Mouse (Mus musculus): ENCODE results near the gene Syvn1. TPM values are rescaled to one million over a fixed set of nuclear protein-coding genes. Genes with fewer than 3 reads are reported as not detected.
A peak's percentile ranks its signal among the peaks of the same experiment; 100 is the strongest.
"Not testable (repeated sequence)": the region's sequence is repeated elsewhere in the genome, so short reads cannot be mapped to it uniquely, and the experiment has no call there.

The Syvn1 gene
- polyA plus RNA-seq, 1 experiment from 2014 or later = 32.8 TPM

DNA sequence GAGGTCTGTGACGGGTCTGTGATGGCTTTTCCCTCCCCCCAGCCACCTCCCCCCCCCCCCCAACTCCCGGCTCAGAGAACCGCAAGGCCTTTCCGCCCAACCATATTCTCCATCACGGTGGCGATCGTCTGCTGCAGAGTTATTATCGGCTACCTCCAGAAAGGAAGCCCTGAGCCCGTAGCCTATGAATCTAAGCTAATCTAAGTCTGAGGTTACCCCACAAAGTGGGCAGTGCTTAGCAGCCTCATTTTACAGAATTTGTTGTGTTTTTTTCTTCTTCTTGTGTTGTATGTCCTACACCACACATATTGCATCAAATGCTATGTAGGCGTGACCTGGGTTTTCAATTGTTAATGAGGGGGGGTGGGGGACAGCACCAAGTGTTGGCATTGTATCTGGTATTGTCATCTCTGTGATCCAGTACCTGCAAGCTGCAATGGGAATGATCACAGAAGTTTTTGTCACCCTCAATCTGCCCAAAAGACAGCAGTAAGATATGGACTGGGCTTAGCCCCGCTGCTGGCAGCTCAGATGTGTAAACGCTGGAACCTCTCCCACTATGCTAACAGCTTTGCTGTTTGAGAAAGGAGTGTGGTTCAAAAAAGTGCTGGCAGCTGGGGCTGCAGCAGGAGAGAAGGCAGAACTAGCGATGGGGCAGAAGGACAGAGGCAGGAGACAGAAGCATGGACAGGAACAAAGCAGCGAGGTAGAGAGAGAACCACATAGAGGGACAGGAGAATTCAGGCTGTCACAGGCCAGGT lies 15.7 kb upstream of the Syvn1 start:
- H3K9ac ChIP-seq (ENCODE audit: low read depth, low read length) = no peak overlapping the region
- no peak overlapping the region for H3K4me3 ChIP-seq (ENCODE audit: low read length)
- H3K36me3 ChIP-seq (ENCODE audit: control insufficient read depth, insufficient read depth, low read length) = no peaks in the 10 kb centered on the region
- H3K9me3 ChIP-seq (ENCODE audit: control insufficient read depth, low read length) = no peaks in the 10 kb centered on the region
- H3K27me3 ChIP-seq (ENCODE audit: control insufficient read depth, insufficient read depth, low read length) = no peaks in the 10 kb centered on the region
- no peak overlapping the region for H3K4me2 ChIP-seq (replicated peaks; ENCODE audit: low read depth, low read length)
- H3K27ac ChIP-seq (ENCODE audit: low read depth, low read length) = no peak overlapping the region
- no peak for ATAC-seq (ENCODE audit: low FRiP score, low TSS enrichment)
- H3K4me1 ChIP-seq (ENCODE audit: control insufficient read depth, insufficient read depth, low read length) = no peaks in the 10 kb centered on the region
- WGBS = 76% methylated on average over 14 of the region's 14 CpGs

- no peak for ATAC-seq (ENCODE audit: low FRiP score, low TSS enrichment)
- Histone ChIP-seq H3K36me3 (ENCODE audit: control insufficient read depth, insufficient read depth, low read length) (no peaks in the 10 kb centered on the region), H3K9me3 (ENCODE audit: control insufficient read depth, low read length) (no peaks in the 10 kb centered on the region), H3K27ac (ENCODE audit: low read depth, low read length) (no peak overlapping the region), H3K4me1 (ENCODE audit: control insufficient read depth, insufficient read depth, low read length) (no peaks in the 10 kb centered on the region), H3K27me3 (ENCODE audit: control insufficient read depth, insufficient read depth, low read length) (no peaks in the 10 kb centered on the region), H3K9ac (ENCODE audit: low read depth, low read length) (no peak overlapping the region), H3K4me2 (replicated peaks; ENCODE audit: low read depth, low read length) (no peak overlapping the region), H3K4me3 (ENCODE audit: low read length) (no peak overlapping the region)
- 77% methylated on average over 9 of the region's 9 CpGs for WGBS
Observed at GRCm38 (mm10) chr19:6035966-6036585, 10.3 kb upstream of the Syvn1 start.

DNA sequence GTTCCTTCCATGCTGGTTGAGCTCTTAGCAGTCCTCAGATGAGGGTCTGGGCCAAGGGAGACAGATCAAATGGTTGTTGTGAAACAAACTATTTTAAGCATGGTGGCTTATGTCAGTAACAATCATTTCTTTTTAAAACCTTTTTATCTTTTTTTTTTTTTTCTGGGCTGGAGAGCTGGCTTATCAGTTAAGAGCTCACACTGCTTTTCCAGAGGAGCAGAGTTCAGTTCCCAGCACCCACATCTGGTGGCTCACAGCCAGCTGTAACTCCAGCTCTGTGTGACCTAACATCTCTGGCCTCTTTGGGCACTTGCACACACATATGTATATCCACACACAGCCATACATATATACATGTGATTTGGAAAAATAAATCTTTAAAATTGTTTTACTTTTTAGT lies 8.7 kb upstream of the Syvn1 start:
- Histone ChIP-seq H3K36me3 (ENCODE audit: control insufficient read depth, insufficient read depth, low read length) (no peaks in the 10 kb centered on the region), H3K9ac (ENCODE audit: low read depth, low read length) (no peak overlapping the region), H3K4me3 (ENCODE audit: low read length) (no peak overlapping the region), H3K4me1 (ENCODE audit: control insufficient read depth, insufficient read depth, low read length) (0 out of 2 replicates have a peak, but pooled peaks cover 3% of the 10 kb centered on the region), H3K9me3 (ENCODE audit: control insufficient read depth, low read length) (no peaks in the 10 kb centered on the region), H3K27ac (ENCODE audit: low read depth, low read length) (no peak overlapping the region), H3K27me3 (ENCODE audit: control insufficient read depth, insufficient read depth, low read length) (no peaks in the 10 kb centered on the region), H3K4me2 (replicated peaks; ENCODE audit: low read depth, low read length) (no peak overlapping the region)
- ATAC-seq (ENCODE audit: low FRiP score, low TSS enrichment) = no peak

DNA sequence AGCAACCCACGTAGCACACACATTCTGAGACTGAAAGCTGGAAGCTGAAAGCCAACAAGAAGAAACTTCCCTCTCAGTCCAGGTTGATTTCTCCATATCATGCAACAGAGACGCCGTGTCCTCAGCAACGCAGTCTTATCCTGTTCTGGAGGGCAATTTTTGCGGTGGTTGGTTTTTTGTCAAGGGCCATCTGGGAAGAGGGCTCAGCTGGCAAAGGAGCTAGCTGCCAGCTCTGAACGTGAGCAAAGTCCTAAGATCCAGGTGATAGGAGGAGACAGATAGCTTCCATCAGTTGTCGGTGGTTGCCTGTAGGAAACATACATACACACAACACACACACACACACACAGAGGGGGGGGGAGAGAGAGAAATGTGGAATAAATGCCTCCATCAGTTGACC lies 8.1 kb upstream of the Syvn1 start:
- no peak for ATAC-seq (ENCODE audit: low FRiP score, low TSS enrichment)
- H3K27ac ChIP-seq (ENCODE audit: low read depth, low read length) = no peak overlapping the region
- no peak overlapping the region for H3K4me3 ChIP-seq (ENCODE audit: low read length)
- H3K4me1 ChIP-seq (ENCODE audit: control insufficient read depth, insufficient read depth, low read length) = 0 out of 2 replicates have a peak, but pooled peaks cover 3% of the 10 kb centered on the region
- WGBS = 84% methylated on average over 7 of the region's 7 CpGs
- no peaks in the 10 kb centered on the region for H3K9me3 ChIP-seq (ENCODE audit: control insufficient read depth, low read length)
- no peaks in the 10 kb centered on the region for H3K27me3 ChIP-seq (ENCODE audit: control insufficient read depth, insufficient read depth, low read length)
- H3K36me3 ChIP-seq (ENCODE audit: control insufficient read depth, insufficient read depth, low read length) = no peaks in the 10 kb centered on the region
- H3K9ac ChIP-seq (ENCODE audit: low read depth, low read length) = no peak overlapping the region
- H3K4me2 ChIP-seq (replicated peaks; ENCODE audit: low read depth, low read length) = no peak overlapping the region

GRCm38 (mm10) chr19:6040002-6040401 lies 6.4 kb upstream of the Syvn1 start:
- H3K27me3 ChIP-seq (ENCODE audit: control insufficient read depth, insufficient read depth, low read length) = no peaks in the 10 kb centered on the region
- H3K4me2 ChIP-seq (replicated peaks; ENCODE audit: low read depth, low read length) = no peak overlapping the region
- no peak overlapping the region for H3K27ac ChIP-seq (ENCODE audit: low read depth, low read length)
- 0 out of 2 replicates have a peak, but pooled peaks cover 3% of the 10 kb centered on the region for H3K4me1 ChIP-seq (ENCODE audit: control insufficient read depth, insufficient read depth, low read length)
- no peak for ATAC-seq (ENCODE audit: low FRiP score, low TSS enrichment)
- no peak overlapping the region for H3K9ac ChIP-seq (ENCODE audit: low read depth, low read length)
- no peaks in the 10 kb centered on the region for H3K36me3 ChIP-seq (ENCODE audit: control insufficient read depth, insufficient read depth, low read length)
- H3K9me3 ChIP-seq (ENCODE audit: control insufficient read depth, low read length) = no peaks in the 10 kb centered on the region
- H3K4me3 ChIP-seq (ENCODE audit: low read length) = no peak overlapping the region

DNA sequence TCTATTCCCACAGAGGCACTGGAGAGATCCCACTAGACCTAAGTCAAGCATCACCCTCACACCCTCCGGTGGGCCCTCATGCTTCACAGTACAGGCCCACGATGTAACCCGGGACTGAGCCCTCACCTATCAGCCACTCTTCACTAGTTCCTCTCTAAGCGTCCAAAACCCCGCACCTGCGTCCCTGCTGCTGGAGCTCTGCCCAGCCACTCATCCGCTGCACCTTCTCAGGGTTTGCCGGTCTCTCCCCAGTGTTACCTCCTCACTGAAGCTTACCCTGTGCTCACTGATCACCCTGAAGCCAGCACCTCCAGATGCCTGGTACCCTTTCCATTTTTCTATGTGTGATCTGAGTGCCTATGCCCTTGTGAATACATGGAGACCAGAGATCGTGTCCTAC lies 4.1 kb upstream of the Syvn1 start:
- H3K4me2 ChIP-seq (replicated peaks; ENCODE audit: low read depth, low read length) = no peak overlapping the region

DNA sequence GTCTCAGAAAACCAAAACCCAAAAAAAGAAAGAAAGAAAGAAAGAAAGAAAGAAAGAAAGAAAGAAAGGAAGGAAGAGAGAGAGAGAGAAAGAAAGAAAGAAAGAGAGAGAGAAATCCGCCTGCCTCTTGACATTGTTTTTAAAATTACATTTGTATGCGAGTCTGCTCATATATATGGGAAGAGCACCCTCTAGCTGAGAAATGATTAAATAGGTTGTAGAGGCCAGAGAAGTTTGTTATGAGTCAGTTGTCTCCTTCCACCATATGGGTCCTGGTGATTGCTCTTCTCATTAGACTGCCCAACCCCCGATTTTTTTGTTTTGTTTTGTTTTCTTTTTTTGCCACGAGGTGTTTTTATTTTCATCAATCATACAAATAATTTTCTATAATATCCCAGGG lies 2.3 kb upstream of the Syvn1 start:
- H3K4me2 ChIP-seq (replicated peaks; ENCODE audit: low read depth, low read length); H3K4me3 ChIP-seq (ENCODE audit: low read length); ATAC-seq (ENCODE audit: low FRiP score, low TSS enrichment); H3K27me3 ChIP-seq (ENCODE audit: control insufficient read depth, insufficient read depth, low read length); H3K9ac ChIP-seq (ENCODE audit: low read depth, low read length); H3K9me3 ChIP-seq (ENCODE audit: control insufficient read depth, low read length); H3K27ac ChIP-seq (ENCODE audit: low read depth, low read length): not testable (repeated sequence)
- peaks cover 12% of the 10 kb centered on the region for H3K4me1 ChIP-seq (ENCODE audit: control insufficient read depth, insufficient read depth, low read length)
- 61% methylated on average over 4 of the region's 4 CpGs for WGBS
- peaks cover 13% of the 10 kb centered on the region for H3K36me3 ChIP-seq (ENCODE audit: control insufficient read depth, insufficient read depth, low read length)

More for the DNA sequence above, 4.1 kb upstream of the Syvn1 start:
- WGBS = 80% methylated on average over 9 of the region's 9 CpGs
- no peaks in the 10 kb centered on the region for H3K9me3 ChIP-seq (ENCODE audit: control insufficient read depth, low read length)
- peaks cover 3% of the 10 kb centered on the region; the same call in 1 of the 2 replicates for H3K4me1 ChIP-seq (ENCODE audit: control insufficient read depth, insufficient read depth, low read length)
- H3K36me3 ChIP-seq (ENCODE audit: control insufficient read depth, insufficient read depth, low read length) = no peaks in the 10 kb centered on the region
- no peak overlapping the region for H3K27ac ChIP-seq (ENCODE audit: low read depth, low read length)
- H3K9ac ChIP-seq (ENCODE audit: low read depth, low read length) = no peak overlapping the region
- H3K27me3 ChIP-seq (ENCODE audit: control insufficient read depth, insufficient read depth, low read length) = no peaks in the 10 kb centered on the region
- no peak for ATAC-seq (ENCODE audit: low FRiP score, low TSS enrichment)
- no peak overlapping the region for H3K4me3 ChIP-seq (ENCODE audit: low read length)

- Histone ChIP-seq H3K4me1 (ENCODE audit: control insufficient read depth, insufficient read depth, low read length) (peaks cover 12% of the 10 kb centered on the region), H3K9ac (ENCODE audit: low read depth, low read length) (peak overlapping the region; percentile 89), H3K4me2 (replicated peaks; ENCODE audit: low read depth, low read length) (peak overlapping the region; percentile 93), H3K4me3 (ENCODE audit: low read length) (peak overlapping the region; percentile 95), H3K9me3 (ENCODE audit: control insufficient read depth, low read length) (no peaks in the 10 kb centered on the region), H3K27me3 (ENCODE audit: control insufficient read depth, insufficient read depth, low read length) (no peaks in the 10 kb centered on the region), H3K36me3 (ENCODE audit: control insufficient read depth, insufficient read depth, low read length) (peaks cover 28% of the 10 kb centered on the region), H3K27ac (ENCODE audit: low read depth, low read length) (peak overlapping the region; percentile 99)
- 17% methylated on average over 20 of the region's 20 CpGs for WGBS
- ATAC-seq (ENCODE audit: low FRiP score, low TSS enrichment) = peak; percentile 53
Observed at GRCm38 (mm10) chr19:6045366-6046293, 746 bp upstream of the Syvn1 start.
